Mouse (Mus musculus) CH12.LX (cell line): ENCODE results near the gene Mgat4e. TPM values are rescaled to one million over a fixed set of nuclear protein-coding genes. Genes with fewer than 3 reads are reported as not detected.

Experiments used
- DNase-seq: peaks from one replicate; pipeline ENCODE4 v3.0.0-alpha.2; 2013; ENCODE audit errors: extremely low read depth
- H3K27ac ChIP-seq: 2 replicates; pipeline ENCODE4 v1.5.1; 2012; ENCODE audit warnings: low read depth, mild to moderate bottlenecking, control low read depth, moderate library complexity; ENCODE audit not compliant: insufficient read depth
- H3K27me3 ChIP-seq: replicated peaks from 2 replicates; pipeline ENCODE3; 2012; ENCODE audit warnings: inconsistent platforms
- H3K36me3 ChIP-seq, 2 experiments: replicated peaks in 1 of 2; 2 replicates each; pipeline versions ENCODE3 to v1.6.1; 2012; ENCODE audit warnings: inconsistent platforms in 1 of 2, low read length in 1 of 2, mild to moderate bottlenecking in 1 of 2, mixed read lengths in 1 of 2, moderate library complexity in 1 of 2; ENCODE audit not compliant: control insufficient read depth in 1 of 2, insufficient read depth in 1 of 2
- H3K4me1 ChIP-seq, 2 experiments: 2 replicates each; pipeline ENCODE4 v1.6.1; 2012; ENCODE audit warnings: inconsistent platforms in 1 of 2, moderate library complexity in 1 of 2; ENCODE audit not compliant: insufficient read depth in 2 of 2, control insufficient read depth in 1 of 2
- H3K4me2 ChIP-seq: 2 replicates; pipeline ENCODE4 v1.6.1; 2012; ENCODE audit warnings: low read depth, mild to moderate bottlenecking, control low read depth; ENCODE audit not compliant: poor library complexity, insufficient read depth, severe bottlenecking
- H3K4me3 ChIP-seq, 3 experiments: fragments of 150-350 bp in 1 of 3; sonication (generic) in 1 of 3; replicated peaks in 1 of 3; 2 replicates each; pipeline versions ENCODE3 to v1.5.1; 2011 to 2012; ENCODE audit warnings: low read depth in 2 of 3, low read length in 2 of 3, mild to moderate bottlenecking in 2 of 3, moderate library complexity in 2 of 3, control low read depth in 1 of 3, improper control_type of control experiment in 1 of 3, inconsistent platforms in 1 of 3, mixed read lengths in 1 of 3; ENCODE audit not compliant: poor library complexity in 1 of 3
- H3K79me2 ChIP-seq: replicated peaks from 2 replicates; pipeline ENCODE4 v1.6.1; 2012; ENCODE audit warnings: mild to moderate bottlenecking, moderate library complexity; ENCODE audit not compliant: control insufficient read depth, poor library complexity, insufficient read depth, severe bottlenecking; ENCODE audit errors: extremely low read depth
- H3K9ac ChIP-seq: 2 replicates; pipeline ENCODE4 v1.6.1; 2012; ENCODE audit warnings: low read depth, mild to moderate bottlenecking, control low read depth, moderate library complexity; ENCODE audit not compliant: insufficient read depth
- H3K9me3 ChIP-seq: replicated peaks from 2 replicates; pipeline ENCODE3; 2012; ENCODE audit warnings: low read length, inconsistent platforms, mixed read lengths
- BHLHE40 ChIP-seq: IDR thresholded peaks from 2 replicates; pipeline ENCODE4 v1.6.1; 2011; ENCODE audit warnings: mild to moderate bottlenecking, low read depth, low read length, improper control_type of control experiment
- E2F4 ChIP-seq: IDR thresholded peaks from 2 replicates; pipeline ENCODE4 v1.6.1; 2011; ENCODE audit warnings: low read depth, low read length, improper control_type of control experiment; ENCODE audit not compliant: insufficient replicate concordance
- ELF1 ChIP-seq: IDR thresholded peaks from 2 replicates; pipeline ENCODE4 v1.6.1; 2014; ENCODE audit warnings: low read depth, mild to moderate bottlenecking, inconsistent platforms, low read length, improper control_type of control experiment
- ETS1 ChIP-seq: conservative IDR thresholded peaks from 2 replicates; pipeline ENCODE4 v1.6.1; 2012; ENCODE audit warnings: low read depth, mild to moderate bottlenecking, inconsistent platforms, low read length, improper control_type of control experiment, moderate library complexity
- HCFC1 ChIP-seq: IDR thresholded peaks from 2 replicates; pipeline ENCODE4 v1.6.1; 2012; ENCODE audit warnings: low read depth, mild to moderate bottlenecking, inconsistent platforms, low read length, improper control_type of control experiment
- IRF4 ChIP-seq: IDR thresholded peaks from 2 replicates; pipeline ENCODE4 v1.6.1; 2014; ENCODE audit warnings: low read depth, mild to moderate bottlenecking, inconsistent platforms, low read length, improper control_type of control experiment
- JUN ChIP-seq: IDR thresholded peaks from 2 replicates; pipeline ENCODE4 v1.6.1; 2011; ENCODE audit warnings: low read depth, mild to moderate bottlenecking, low read length, improper control_type of control experiment, moderate library complexity; ENCODE audit not compliant: insufficient read depth
- MAFK ChIP-seq: IDR thresholded peaks from 2 replicates; pipeline ENCODE4 v1.6.1; 2011; ENCODE audit warnings: low read length, improper control_type of control experiment; ENCODE audit not compliant: insufficient replicate concordance
- MAX ChIP-seq: IDR thresholded peaks from 2 replicates; pipeline ENCODE4 v1.6.1; 2011; ENCODE audit warnings: low read length, improper control_type of control experiment
- MAZ ChIP-seq: IDR thresholded peaks from 2 replicates; pipeline ENCODE4 v1.6.1; 2012; ENCODE audit warnings: low read depth, mild to moderate bottlenecking, inconsistent platforms, low read length, improper control_type of control experiment, moderate library complexity
- MEF2A ChIP-seq: IDR thresholded peaks from 2 replicates; pipeline ENCODE4 v1.6.1; 2014; ENCODE audit warnings: low read depth, mild to moderate bottlenecking, inconsistent platforms, low read length, improper control_type of control experiment, borderline replicate concordance
- MXI1 ChIP-seq: IDR thresholded peaks from 2 replicates; pipeline ENCODE4 v1.6.1; 2011; ENCODE audit warnings: mild to moderate bottlenecking, low read depth, low read length, improper control_type of control experiment
- NELFE ChIP-seq: IDR thresholded peaks from 2 replicates; pipeline ENCODE4 v1.6.1; 2011; ENCODE audit warnings: low read depth, low read length, improper control_type of control experiment
- NRF1 ChIP-seq: IDR thresholded peaks from 2 replicates; pipeline ENCODE4 v1.6.1; 2014; ENCODE audit warnings: low read depth, mild to moderate bottlenecking, inconsistent platforms, low read length, improper control_type of control experiment, moderate library complexity
- PAX5 ChIP-seq: IDR thresholded peaks from 2 replicates; pipeline ENCODE4 v1.6.1; 2012; ENCODE audit warnings: low read length, inconsistent platforms, mixed read lengths
- POLR2AphosphoS2 ChIP-seq: IDR thresholded peaks from 2 replicates; pipeline ENCODE4 v1.6.1; 2011; ENCODE audit warnings: low read depth, low read length, improper control_type of control experiment
- RCOR1 ChIP-seq: conservative IDR thresholded peaks from 2 replicates; pipeline ENCODE4 v1.6.1; 2012; ENCODE audit warnings: low read depth, mild to moderate bottlenecking, inconsistent platforms, low read length, improper control_type of control experiment
- SMC3 ChIP-seq: IDR thresholded peaks from 2 replicates; pipeline ENCODE4 v1.6.1; 2011; ENCODE audit warnings: low read depth, low read length, improper control_type of control experiment
- TBP ChIP-seq: conservative IDR thresholded peaks from 2 replicates; pipeline ENCODE4 v1.6.1; 2011; ENCODE audit warnings: low read depth, low read length, improper control_type of control experiment
- UBTF ChIP-seq: IDR thresholded peaks from 2 replicates; pipeline ENCODE4 v1.6.1; 2012; ENCODE audit warnings: low read depth, mild to moderate bottlenecking, inconsistent platforms, low read length, improper control_type of control experiment, moderate library complexity
- ZC3H11A ChIP-seq: IDR thresholded peaks from 2 replicates; pipeline ENCODE4 v1.6.1; 2012; ENCODE audit warnings: low read depth, mild to moderate bottlenecking, inconsistent platforms, low read length, improper control_type of control experiment
- ZKSCAN1 ChIP-seq: IDR thresholded peaks from 2 replicates; pipeline ENCODE4 v1.6.1; 2012; ENCODE audit warnings: low read depth, inconsistent platforms, low read length, improper control_type of control experiment, borderline replicate concordance
- ZMIZ1 ChIP-seq: IDR thresholded peaks from 2 replicates; pipeline ENCODE4 v1.6.1; 2012; ENCODE audit warnings: low read depth, mild to moderate bottlenecking, inconsistent platforms, low read length, improper control_type of control experiment
- ZNF384 ChIP-seq: IDR thresholded peaks from 2 replicates; pipeline ENCODE4 v1.6.1; 2012; ENCODE audit warnings: low read depth, low read length, improper control_type of control experiment, inconsistent platforms
- dilution Hi-C: fragments of 300-500 bp; cut with MboI; formaldehyde crosslinking; loops from 2 replicates; pipeline ENCODE4 v1.14.3; 2020; ENCODE audit warnings: low sequenced_read_pairs; ENCODE audit not compliant: extremely low pct_unique_long_range_greater_than_20kb, extremely low pct_ligation_motif_present
- in situ Hi-C: fragments of 300-500 bp; cut with MboI; formaldehyde crosslinking; loops from 3 replicates; pipeline ENCODE4 v1.14.3; 2019; ENCODE audit warnings: low sequenced_read_pairs, low pct_ligation_motif_present, low pct_unique_long_range_greater_than_20kb, mixed read lengths
- polyA plus RNA-seq: library from polyadenylated mRNA; unstranded; fragments of >175 nt; gene quantifications from 2 replicates; pipeline ENCODE4 v1.2.1, GENCODE M21; 2012; ENCODE audit warnings: low read depth; ENCODE audit not compliant: insufficient read length
- total RNA-seq, 2 experiments: library from RNA; depleted of rRNA; stranded (reverse); fragments of 300-350 nt in 1 of 2; fragments of >200 nt in 1 of 2; gene quantifications; 2 replicates each; pipeline ENCODE4 v1.2.3; 2012 to 2014

The Mgat4e gene
- total and polyA plus RNA-seq, 3 experiments, result 0.08 TPM; not detected in 2

DNA sequence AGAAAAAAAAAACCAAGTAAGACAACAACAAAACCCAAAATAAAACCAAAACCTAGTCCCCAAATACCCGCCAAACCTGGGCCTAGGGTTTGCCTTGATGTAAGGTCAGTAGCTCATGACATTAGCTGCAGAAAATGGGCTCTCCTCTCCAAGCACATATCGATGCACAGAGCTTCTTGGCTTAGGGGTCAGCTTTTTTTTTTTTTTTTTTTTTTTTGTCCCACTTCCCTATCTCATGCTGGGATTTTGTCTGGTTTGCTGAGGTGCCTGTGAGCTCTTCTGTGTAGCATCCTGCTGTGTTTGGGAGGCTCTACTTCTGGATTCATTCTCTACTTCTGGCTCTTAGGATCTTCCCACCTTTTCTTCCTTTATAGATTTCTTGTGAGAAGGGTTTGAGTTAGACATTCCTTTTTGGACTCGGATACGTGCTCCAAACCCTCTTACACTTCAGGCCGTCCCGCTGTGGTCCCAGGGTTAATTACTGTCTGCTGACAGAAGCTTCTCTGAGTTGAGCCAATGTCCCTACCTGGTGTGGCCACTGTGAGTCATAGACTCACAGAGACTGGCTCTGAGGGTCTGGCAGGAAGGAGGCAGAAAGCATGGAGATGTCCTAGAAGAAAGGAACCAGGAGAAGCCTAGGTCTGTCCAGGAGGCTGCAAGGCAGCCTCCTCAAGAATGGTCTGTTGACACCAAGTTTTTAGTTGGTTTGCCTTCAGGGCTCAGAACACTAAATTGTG is 28.1 kb upstream of the Mgat4e start:
- Histone ChIP-seq H3K79me2 (peaks cover 34% of the 10 kb centered on the region), H3K9ac (no peak overlapping the region), H3K36me3 (no peaks in the 10 kb centered on the region), H3K27me3 (no peaks in the 10 kb centered on the region), H3K4me3 (no peak overlapping the region), H3K27ac (no peak overlapping the region), H3K4me1 (no peaks in the 10 kb centered on the region), H3K9me3 (no peaks in the 10 kb centered on the region), H3K4me2 (no peak overlapping the region)
- no peak for TF ChIP-seq MEF2A
- no peak for TF ChIP-seq MAX
- TF ChIP-seq UBTF, result no peak
- no peak for TF ChIP-seq ETS1
- TF ChIP-seq ZNF384, result peak; percentile 13; the same call in 1 of the 2 replicates
- TF ChIP-seq MXI1, result no peak
- no peak for TF ChIP-seq ZMIZ1
- DNase-seq, result no peak
- dilution Hi-C loops (no loop called here), in situ Hi-C loops (no loop called here)

- in situ Hi-C loops (no loop called here), dilution Hi-C loops (no loop called here)
- Histone ChIP-seq H3K4me2 (no peak overlapping the region), H3K4me1 (no peaks in the 10 kb centered on the region), H3K79me2 (peaks cover 52% of the 10 kb centered on the region), H3K27ac (no peak overlapping the region), H3K4me3 (no peak overlapping the region), H3K9me3 (no peaks in the 10 kb centered on the region), H3K36me3 (no peaks in the 10 kb centered on the region), H3K27me3 (no peaks in the 10 kb centered on the region), H3K9ac (no peak overlapping the region)
- DNase-seq, result no peak
- TF ChIP-seq ZMIZ1 (no peak), MAFK (0 out of 2 replicates have a peak, but pooled peaks have one; percentile 5), BHLHE40 (no peak), SMC3 (no peak)
Measured at GRCm38 (mm10) chr1:134573932-134574315, 24.4 kb upstream of the Mgat4e start.

GRCm38 (mm10) chr1:134573300-134573931 is 23.9 kb upstream of the Mgat4e start:
- in situ Hi-C loops, result no loop called here
- H3K27ac ChIP-seq, result no peak overlapping the region
- H3K9ac ChIP-seq, result no peak overlapping the region
- TF ChIP-seq PAX5 (no peak), MEF2A (no peak), HCFC1 (no peak), ZC3H11A (no peak), UBTF (no peak), MAZ (no peak), JUN (no peak), POLR2AphosphoS2 (no peak), BHLHE40 (no peak), IRF4 (no peak), TBP (no peak), NELFE (no peak), NRF1 (no peak), ELF1 (no peak), E2F4 (no peak), ZKSCAN1 (no peak), RCOR1 (no peak)

More at GRCm38 (mm10) chr1:134573300-134573931, 23.9 kb upstream of the Mgat4e start:
- DNase-seq, result no peak
- Histone ChIP-seq H3K27me3 (no peaks in the 10 kb centered on the region), H3K4me2 (no peak overlapping the region), H3K4me1 (no peaks in the 10 kb centered on the region), H3K79me2 (peaks cover 54% of the 10 kb centered on the region), H3K36me3 (no peaks in the 10 kb centered on the region), H3K4me3 (no peak overlapping the region), H3K9me3 (no peaks in the 10 kb centered on the region)
- dilution Hi-C loops, result no loop called here
